Mouse (Mus musculus): Measurements from ENCODE around the gene Hsd11b1. TPM values are rescaled to one million over a fixed set of nuclear protein-coding genes. Genes with fewer than 3 reads are reported as not detected.

Hsd11b1 gene
- polyA plus RNA-seq, 1 experiment from 2014 or later = 11.4 TPM

DNA sequence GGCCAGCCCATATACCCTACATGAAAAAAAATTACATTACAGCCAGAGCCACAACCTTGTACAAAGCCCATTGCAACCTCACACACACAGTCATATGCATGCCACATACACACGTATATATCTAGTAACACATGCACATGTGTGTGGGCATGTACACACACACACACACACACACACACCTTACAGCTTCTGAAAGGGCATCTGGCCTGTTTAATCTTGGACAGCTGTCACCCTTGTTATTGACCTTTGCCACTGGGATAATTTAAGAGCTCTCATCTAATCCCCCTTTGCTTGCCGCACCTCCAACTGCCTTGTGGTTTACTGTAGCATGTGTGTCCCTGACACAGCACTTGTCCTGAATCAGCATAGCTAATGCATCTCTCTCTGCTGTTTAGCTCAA lies 60.1 kb downstream of the Hsd11b1 start:
- Histone ChIP-seq H3K27ac (no peak overlapping the region), H3K9ac (ENCODE audit: low read depth, low read length) (no peak overlapping the region), H3K9me3 (replicated peaks; ENCODE audit: low read length) (no peaks in the 10 kb centered on the region), H3K4me1 (replicated peaks; ENCODE audit: insufficient read depth, low read length) (no peaks in the 10 kb centered on the region), H3K4me2 (ENCODE audit: low read length) (no peak overlapping the region), H3K36me3 (ENCODE audit: insufficient read depth, low read length) (no peaks in the 10 kb centered on the region), H3K4me3 (replicated peaks; ENCODE audit: low read depth, low read length) (no peak overlapping the region), H3K27me3 (ENCODE audit: insufficient read depth, low read length) (no peaks in the 10 kb centered on the region)
- ATAC-seq (replicated peaks; ENCODE audit: low FRiP score, low read depth) (no peak), DNase-seq (ENCODE audit: low spot score) (no peak)
- no peak for TF ChIP-seq CTCF (IDR thresholded peaks at IDR 0.05; ENCODE audit: low read depth)
- 66% methylated on average over 2 of the region's 2 CpGs for WGBS

GRCm38 (mm10) chr1:193201383-193201778 lies 62.5 kb downstream of the Hsd11b1 start, which contains the start of gene Traf3ip3:
Traf3ip3 (minus strand) TSS chr1:193201703.
- Histone ChIP-seq H3K4me3 (replicated peaks; ENCODE audit: low read depth, low read length) (no peak within 1 kb of the TSS), H3K4me2 (ENCODE audit: low read length) (no peak within 1 kb of the TSS), H3K36me3 (ENCODE audit: insufficient read depth, low read length) (no peaks in the 10 kb centered on the region), H3K4me1 (replicated peaks; ENCODE audit: insufficient read depth, low read length) (no peaks in the 10 kb centered on the region), H3K9me3 (replicated peaks; ENCODE audit: low read length) (no peaks in the 10 kb centered on the region), H3K27ac (no peak within 1 kb of the TSS), H3K27me3 (ENCODE audit: insufficient read depth, low read length) (no peaks in the 10 kb centered on the region), H3K9ac (ENCODE audit: low read depth, low read length) (no peak within 1 kb of the TSS)
- no peak for TF ChIP-seq CTCF (IDR thresholded peaks at IDR 0.05; ENCODE audit: low read depth)
- 53% methylated on average over 5 of the region's 5 CpGs for WGBS
- ATAC-seq (replicated peaks; ENCODE audit: low FRiP score, low read depth) = no peak
- no peak for DNase-seq (ENCODE audit: low spot score)

- H3K36me3 ChIP-seq (ENCODE audit: insufficient read depth, low read length) = no peaks in the 10 kb centered on the region
- DNase-seq (ENCODE audit: low spot score) (no peak), ATAC-seq (replicated peaks; ENCODE audit: low FRiP score, low read depth) (no peak)
- no peak overlapping the region for H3K4me3 ChIP-seq (replicated peaks; ENCODE audit: low read depth, low read length)
- no peaks in the 10 kb centered on the region for H3K27me3 ChIP-seq (ENCODE audit: insufficient read depth, low read length)
- TF ChIP-seq CTCF (IDR thresholded peaks at IDR 0.05; ENCODE audit: low read depth) = no peak
- no peak overlapping the region for H3K9ac ChIP-seq (ENCODE audit: low read depth, low read length)
- no peaks in the 10 kb centered on the region for H3K9me3 ChIP-seq (replicated peaks; ENCODE audit: low read length)
- H3K4me2 ChIP-seq (ENCODE audit: low read length) = no peak overlapping the region
- no peaks in the 10 kb centered on the region for H3K4me1 ChIP-seq (replicated peaks; ENCODE audit: insufficient read depth, low read length)
- no peak overlapping the region for H3K27ac ChIP-seq
- WGBS = 90% methylated on average over 8 of the region's 8 CpGs
Measured at GRCm38 (mm10) chr1:193200640-193201382, 63.1 kb downstream of the Hsd11b1 start.

GRCm38 (mm10) chr1:193198312-193198711 lies 65.6 kb downstream of the Hsd11b1 start:
- DNase-seq (ENCODE audit: low spot score) = no peak
- Histone ChIP-seq H3K4me3 (replicated peaks; ENCODE audit: low read depth, low read length) (no peak overlapping the region), H3K4me1 (replicated peaks; ENCODE audit: insufficient read depth, low read length) (no peaks in the 10 kb centered on the region), H3K9me3 (replicated peaks; ENCODE audit: low read length) (no peaks in the 10 kb centered on the region), H3K9ac (ENCODE audit: low read depth, low read length) (no peak overlapping the region), H3K4me2 (ENCODE audit: low read length) (no peak overlapping the region), H3K27me3 (ENCODE audit: insufficient read depth, low read length) (no peaks in the 10 kb centered on the region), H3K36me3 (ENCODE audit: insufficient read depth, low read length) (no peaks in the 10 kb centered on the region), H3K27ac (no peak overlapping the region)
- 90% methylated on average over 2 of the region's 2 CpGs for WGBS
- ATAC-seq (replicated peaks; ENCODE audit: low FRiP score, low read depth) = no peak
- peak; percentile 41; the same call in 1 of the 2 replicates for TF ChIP-seq CTCF (IDR thresholded peaks at IDR 0.05; ENCODE audit: low read depth)

DNA sequence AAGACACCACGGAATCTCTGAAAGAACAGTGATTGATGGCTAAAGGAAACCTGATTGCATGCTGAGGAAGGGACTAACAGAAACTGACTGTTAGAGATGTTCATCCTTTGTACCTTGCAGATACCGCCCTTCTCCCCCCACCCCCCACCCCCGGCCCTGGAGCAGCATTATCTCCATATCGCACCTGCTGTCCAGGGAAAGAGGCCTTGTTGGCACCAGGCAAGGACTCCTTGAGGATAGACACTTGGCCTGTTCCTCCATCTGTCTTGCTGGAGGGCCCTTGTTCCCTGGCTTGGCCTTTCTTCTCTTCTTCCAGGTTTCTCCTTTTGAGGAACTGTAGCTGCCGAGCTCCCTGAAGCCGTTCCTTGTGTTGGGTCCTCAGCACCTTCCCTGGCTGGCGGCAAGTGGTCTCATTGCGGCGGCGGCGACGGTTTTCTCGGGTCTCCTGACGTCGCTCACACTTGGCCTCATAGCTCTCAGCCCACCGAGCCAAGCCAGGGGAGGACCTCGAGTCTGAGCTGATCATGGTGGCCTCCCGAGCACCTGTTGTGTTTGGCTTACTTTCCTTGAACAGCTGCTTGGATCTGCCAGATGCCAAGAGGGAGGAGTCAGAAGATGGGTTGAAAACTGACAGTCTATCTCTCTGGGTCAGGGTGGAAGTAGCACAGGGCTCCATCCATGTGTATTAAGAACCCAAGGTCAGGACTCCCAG lies 66.2 kb downstream of the Hsd11b1 start:
- DNase-seq (ENCODE audit: low spot score) (no peak), ATAC-seq (replicated peaks; ENCODE audit: low FRiP score, low read depth) (no peak)
- Histone ChIP-seq H3K9ac (ENCODE audit: low read depth, low read length) (no peak overlapping the region), H3K36me3 (ENCODE audit: insufficient read depth, low read length) (no peaks in the 10 kb centered on the region), H3K4me1 (replicated peaks; ENCODE audit: insufficient read depth, low read length) (no peaks in the 10 kb centered on the region), H3K4me3 (replicated peaks; ENCODE audit: low read depth, low read length) (no peak overlapping the region), H3K4me2 (ENCODE audit: low read length) (no peak overlapping the region), H3K9me3 (replicated peaks; ENCODE audit: low read length) (no peaks in the 10 kb centered on the region), H3K27me3 (ENCODE audit: insufficient read depth, low read length) (no peaks in the 10 kb centered on the region), H3K27ac (no peak overlapping the region)
- no peak for TF ChIP-seq CTCF (IDR thresholded peaks at IDR 0.05; ENCODE audit: low read depth)
- 86% methylated on average over 18 of the region's 18 CpGs for WGBS

- Histone ChIP-seq H3K36me3 (ENCODE audit: insufficient read depth, low read length) (no peaks in the 10 kb centered on the region), H3K4me2 (ENCODE audit: low read length) (no peak overlapping the region), H3K9me3 (replicated peaks; ENCODE audit: low read length) (no peaks in the 10 kb centered on the region), H3K4me1 (replicated peaks; ENCODE audit: insufficient read depth, low read length) (0 out of 2 replicates have a peak, but pooled peaks cover 4% of the 10 kb centered on the region), H3K27me3 (ENCODE audit: insufficient read depth, low read length) (no peaks in the 10 kb centered on the region), H3K4me3 (replicated peaks; ENCODE audit: low read depth, low read length) (no peak overlapping the region), H3K27ac (no peak overlapping the region), H3K9ac (ENCODE audit: low read depth, low read length) (no peak overlapping the region)
- 57% methylated on average over 3 of the region's 3 CpGs for WGBS
- DNase-seq (ENCODE audit: low spot score) = no peak
- no peak for ATAC-seq (replicated peaks; ENCODE audit: low FRiP score, low read depth)
- TF ChIP-seq CTCF (IDR thresholded peaks at IDR 0.05; ENCODE audit: low read depth) = no peak
Measured at GRCm38 (mm10) chr1:193195169-193195810, 68.6 kb downstream of the Hsd11b1 start.

Data from kidney, postnatal 0 days (tissue).